16 mouse cellular contexts compared by ENCODE assay signal in the genomic region with DNA sequence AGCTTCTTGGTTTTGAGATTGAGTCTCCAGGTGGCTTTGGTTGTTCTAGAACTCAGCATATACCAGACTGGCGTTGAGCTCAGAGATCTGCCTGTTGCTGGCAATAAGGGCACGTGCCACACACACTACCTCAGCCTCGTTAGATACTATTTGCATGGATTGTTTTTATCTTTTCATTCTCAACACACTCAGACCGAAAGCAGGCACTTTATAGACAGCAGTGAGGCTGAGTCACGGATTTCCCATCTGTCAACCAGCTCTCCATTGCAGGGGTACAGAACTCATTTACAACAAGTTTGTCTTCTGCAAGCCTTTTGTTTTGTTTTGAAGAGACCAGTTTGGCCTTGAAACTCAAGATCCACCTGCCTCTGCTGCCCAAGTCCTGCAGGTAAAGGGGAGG. TPM values are rescaled to one million over a fixed set of nuclear protein-coding genes. Genes with fewer than 3 reads are reported as not detected.
"Had no signal": no experiment of that assay in that cellular context is flagged by ENCODE, and none has a peak within 500 bp of the region (broad histone marks: within the 10 kb centered on the region; RNA-seq: fewer than 3 reads in every experiment).

No protein-coding gene starts in this region.

- DNase-seq: lung, embryonic 14.5 days; lung, postnatal 10 days; lung, postnatal 4 days; midbrain, embryonic 14.5 days; retina, postnatal 1 day; right cerebral cortex, adult 18-20 months; right cerebral cortex, postnatal 25 days; right cerebral cortex, postnatal 4 days; spleen, adult 18-20 months; thymus, adult 18-20 months; thymus, postnatal 14 days; thymus, postnatal 36 days had no signal

- ATAC-seq: midbrain, embryonic 16.5 days had no signal

RNA-seq across cellular contexts. Expression of gene Panx2, which starts 37.9 kb away (rescaled TPM):
- total RNA-seq: megakaryocyte, adult 5-6 weeks; megakaryocyte-erythroid progenitor cell, adult 5-6 weeks had no signal
- polyA plus RNA-seq: myocyte had no signal
